ENCODE assay signal across 8 mouse cellular contexts in genomic region chr14:84438066-84438770, GRCm38 (mm10). TPM values are rescaled to one million over a fixed set of nuclear protein-coding genes. Genes with fewer than 3 reads are reported as not detected.
DNase-seq lines count a peak whose midpoint lies in the region; ATAC-seq and TF ChIP-seq lines count a peak whose summit lies in the region.

No protein-coding gene starts in this region.

- H3K27me3 ChIP-seq in neural tube, embryonic 11.5 days (ENCODE audit: control insufficient read depth, insufficient read depth, low read length), result no peaks in the 10 kb centered on the region

- 34% methylated on average over 11 of the region's 11 CpGs for WGBS in neural tube, embryonic 11.5 days

- peak; percentile 70 for TF ChIP-seq CTCF in gastrocnemius, adult 2 months (IDR thresholded peaks at IDR 0.05)

- H3K27ac ChIP-seq in gastrocnemius, adult 2 months, result no peak overlapping the region
- H3K27ac ChIP-seq in neural tube, embryonic 11.5 days (ENCODE audit: low read depth, low read length), result no peak overlapping the region

- no peak overlapping the region for H3K4me3 ChIP-seq in gastrocnemius, adult 2 months
- no peak overlapping the region for H3K4me3 ChIP-seq in neural tube, embryonic 11.5 days (ENCODE audit: low read depth, low read length)

- H3K9me3 ChIP-seq in neural tube, embryonic 11.5 days (ENCODE audit: control insufficient read depth, low read length), result no peaks in the 10 kb centered on the region

- ATAC-seq in neural tube, embryonic 11.5 days (ENCODE audit: insufficient read depth, low FRiP score, low TSS enrichment), result no peak

- intact Hi-C loops in gastrocnemius, adult 2 months (cut with DNase I), result no loop called here
- intact Hi-C loops in gastrocnemius, postnatal 36 days (cut with DNase I), result no loop called here

- H3K36me3 ChIP-seq in neural tube, embryonic 11.5 days (ENCODE audit: control insufficient read depth, insufficient read depth, low read length), result no peaks in the 10 kb centered on the region

- no peak overlapping the region for H3K4me2 ChIP-seq in neural tube, embryonic 11.5 days (ENCODE audit: low read depth)

- H3K4me1 ChIP-seq in neural tube, embryonic 11.5 days (ENCODE audit: control insufficient read depth, insufficient read depth, low read length), result no peaks in the 10 kb centered on the region

- no peak overlapping the region for H3K9ac ChIP-seq in neural tube, embryonic 11.5 days (ENCODE audit: low read length)

- DNase-seq in gastrocnemius, adult 2 months, result no peak
- DNase-seq in gastrocnemius, postnatal 36 days, result no peak
- DNase-seq in neural tube, embryonic 11.5 days (ENCODE audit: low spot score), result peak; percentile 21
- no peak for DNase-seq in neural tube, embryonic 10.5 days (ENCODE audit: extremely low spot score, low spot score)
- peak; percentile 69 to 70 for DNase-seq in cerebellum, postnatal 14 days
- DNase-seq in layer of hippocampus, postnatal 10 days (ENCODE audit: low spot score in 2 of 2), result peak; percentile 18 to 42
- no peak for DNase-seq in spleen, adult 12 weeks (ENCODE audit: low spot score)
- no peak for DNase-seq in spleen, postnatal 4 days (ENCODE audit: low spot score in 2 of 2)

RNA-seq across cellular contexts. Expression of gene Pcdh17, which starts 5.1 kb away (rescaled TPM):
- under 1 TPM; 0.51 to 0.61 TPM for total RNA-seq in gastrocnemius, adult 2 months (2021)
- under 1 TPM; 0.62 to 0.87 TPM for total RNA-seq in gastrocnemius, postnatal 36 days (2021)
- 8.6 and 8.7 TPM in 2 replicates for polyA plus RNA-seq in neural tube, embryonic 11.5 days (2014; fragmentation: Nextera tagmentation; extraction: Ambion mirVana)
- 10 to 100 TPM; 46.3 to 48.5 TPM for total RNA-seq in layer of hippocampus, postnatal 10 days (2021)

Comparison
In these comparisons a context has a peak if more than half of its experiments do, and no peak if none do; other contexts are left out.
1. DNase-seq: peak in neural tube, embryonic 11.5 days (single experiment), cerebellum, postnatal 14 days (2 of 2) and layer of hippocampus, postnatal 10 days (2 of 2); none in gastrocnemius, adult 2 months (single experiment), gastrocnemius, postnatal 36 days (0 of 2), neural tube, embryonic 10.5 days (single experiment), spleen, adult 12 weeks (single experiment) and spleen, postnatal 4 days (0 of 2).
2. RNA of gene Pcdh17, which starts 5.1 kb away (total RNA-seq): 46.3 to 48.5 TPM in layer of hippocampus, postnatal 10 days; 0.62 to 0.87 TPM in gastrocnemius, postnatal 36 days and 0.51 to 0.61 TPM in gastrocnemius, adult 2 months; every median in the first group is over 10 times any median in the second.